Mouse (Mus musculus): ENCODE data around the gene Rps6kc1.

Rps6kc1 gene

DNA sequence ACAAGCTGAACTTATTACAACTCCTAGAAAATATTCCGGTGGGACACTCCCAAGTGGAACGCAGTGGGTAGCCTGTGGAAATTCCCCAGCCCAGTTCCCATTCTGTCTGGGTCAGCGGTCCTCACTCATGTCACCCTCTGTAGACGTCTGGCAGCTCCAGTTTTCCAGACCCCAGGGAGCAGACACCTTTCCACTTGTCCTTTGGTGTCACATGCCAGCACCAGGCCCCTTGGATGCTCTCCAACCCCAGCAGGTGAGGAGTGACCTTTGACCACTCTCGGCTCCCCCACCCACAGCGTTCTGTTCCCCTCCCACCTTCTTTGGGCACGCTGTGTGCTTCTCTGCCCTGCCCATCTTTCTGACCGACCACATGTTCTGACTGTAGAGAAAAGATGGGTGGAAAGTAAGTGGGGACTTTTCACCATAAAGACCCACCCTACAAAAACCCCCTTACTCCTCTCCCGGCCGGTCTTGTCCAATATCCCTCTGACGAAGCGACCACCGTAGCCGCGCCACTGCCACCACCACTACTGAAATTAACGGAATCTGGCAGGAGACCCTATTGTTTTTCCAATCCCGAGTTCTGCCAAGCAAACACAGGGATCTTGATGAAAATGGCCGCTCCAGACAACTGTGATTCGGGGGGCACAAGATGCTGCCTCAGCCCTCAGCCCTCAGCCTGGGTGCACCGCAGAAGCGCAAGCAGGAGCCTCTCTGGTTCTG is 246.6 kb downstream of the Rps6kc1 start:
- no peak for DNase-seq

DNA sequence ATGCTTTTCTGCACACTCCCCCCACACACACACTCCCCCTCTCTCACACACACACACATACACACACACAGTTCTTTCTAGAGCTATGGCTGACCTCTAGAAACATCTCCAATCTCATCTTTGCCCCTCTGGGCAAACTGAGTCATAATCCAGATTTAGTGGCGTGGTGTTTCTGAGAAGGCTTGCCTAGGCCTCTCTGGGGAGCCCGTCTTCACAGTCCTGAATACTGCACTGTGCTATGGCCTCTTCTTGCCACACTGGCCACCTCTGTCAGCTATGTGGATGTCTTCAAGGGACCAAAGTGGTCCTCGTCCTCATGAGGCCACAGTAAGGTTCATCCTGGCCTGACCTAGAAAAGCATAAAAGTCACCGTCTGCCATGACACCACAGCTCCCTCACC is 247.6 kb downstream of the Rps6kc1 start:
- no peak for DNase-seq

DNA sequence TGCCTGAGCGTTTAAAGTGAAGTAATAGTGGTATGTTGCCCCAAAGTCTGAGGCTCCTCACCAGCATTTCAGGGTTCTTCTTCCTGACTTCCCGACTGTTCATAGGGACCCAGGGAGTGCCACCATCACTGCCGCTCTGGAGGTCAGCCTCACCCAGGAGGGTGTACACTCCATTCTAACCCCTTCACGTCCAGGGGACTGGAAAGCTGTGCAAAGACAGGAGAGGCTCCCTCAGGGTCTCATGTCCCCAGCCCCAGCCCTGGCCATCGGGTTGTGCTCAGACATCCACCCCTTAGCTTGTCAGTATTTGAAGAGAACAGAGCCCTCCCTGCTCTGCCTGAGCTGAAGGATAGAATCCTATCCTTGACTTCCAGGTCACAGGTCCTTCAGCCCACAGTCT is 248.8 kb downstream of the Rps6kc1 start:
- no peak for DNase-seq

DNA sequence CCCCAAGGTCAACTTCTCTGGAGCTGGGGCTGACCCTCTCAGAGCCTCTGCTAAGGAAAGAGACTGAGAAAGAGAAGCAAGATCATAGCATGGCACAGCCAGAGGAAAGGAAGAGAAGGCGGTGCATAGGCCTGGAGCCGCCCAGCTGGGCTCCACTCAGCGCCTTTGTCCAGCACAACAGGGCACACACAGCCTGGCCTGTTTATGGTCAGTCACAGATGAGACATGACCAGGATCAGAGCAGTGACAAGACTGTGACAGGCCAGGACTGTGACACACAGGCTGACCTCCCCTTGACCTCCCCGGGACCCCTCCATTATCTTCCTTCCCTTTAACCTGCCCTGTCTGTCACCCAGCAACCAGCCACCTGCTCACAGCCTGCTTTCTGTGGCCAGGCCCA is 249.8 kb downstream of the Rps6kc1 start:
- DNase-seq: no peak

DNA sequence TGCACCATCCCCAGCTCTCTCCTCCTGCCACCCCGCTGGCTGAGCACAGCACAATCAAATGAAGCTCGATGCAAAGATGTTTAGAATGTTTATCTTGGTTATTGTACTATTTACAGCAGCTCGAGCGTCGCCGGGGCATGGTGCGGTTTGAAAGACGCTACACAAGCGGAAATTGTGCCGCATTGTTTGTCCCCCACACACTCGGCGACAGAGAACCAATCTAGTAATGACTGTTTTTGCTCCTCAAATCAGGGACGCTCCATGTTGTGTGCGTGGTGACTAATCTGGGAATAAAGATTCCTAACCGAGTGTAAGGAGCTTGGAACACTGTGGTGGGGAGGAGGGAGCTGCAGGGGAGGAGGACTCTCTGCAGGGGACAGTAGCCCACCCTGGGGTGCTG is 250.3 kb downstream of the Rps6kc1 start:
- DNase-seq: no peak

DNA sequence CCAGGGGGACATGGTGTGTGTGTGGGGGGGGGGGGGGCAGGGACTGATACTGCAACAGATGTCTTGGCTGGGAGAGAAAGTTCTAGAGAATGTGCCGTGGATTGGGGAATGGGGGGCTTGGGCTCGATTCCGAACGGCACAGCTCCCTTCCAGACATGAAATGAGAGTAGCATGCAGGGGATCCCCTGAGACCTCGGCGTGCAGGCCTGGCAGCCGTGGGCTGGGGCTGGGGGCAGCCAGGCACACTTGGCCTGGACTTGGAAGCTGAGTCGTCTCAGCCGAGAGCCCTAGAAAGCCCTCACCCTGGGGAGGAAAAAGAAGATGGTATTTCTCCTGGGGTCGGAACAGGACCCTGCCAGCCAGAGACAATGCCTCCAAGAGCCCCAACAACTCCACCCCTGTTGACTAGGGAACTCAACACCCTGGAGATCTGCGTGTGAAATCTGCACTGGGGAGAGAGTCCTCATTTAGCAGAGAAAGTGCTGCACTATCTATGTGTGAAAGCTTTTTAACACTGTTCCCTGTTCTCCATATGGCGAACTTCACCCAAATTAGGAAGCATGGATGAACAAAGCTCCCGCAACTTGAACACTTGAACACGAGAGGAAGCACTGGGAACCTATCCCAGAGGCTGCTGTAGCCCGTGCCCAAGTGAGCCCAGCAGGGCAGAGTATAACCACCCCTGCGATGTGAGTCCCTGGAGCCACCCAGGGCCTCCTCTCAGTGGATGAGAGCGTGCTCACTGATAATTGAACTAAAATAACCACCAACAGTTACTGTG is 251.7 kb downstream of the Rps6kc1 start:
- no peak for DNase-seq

DNA sequence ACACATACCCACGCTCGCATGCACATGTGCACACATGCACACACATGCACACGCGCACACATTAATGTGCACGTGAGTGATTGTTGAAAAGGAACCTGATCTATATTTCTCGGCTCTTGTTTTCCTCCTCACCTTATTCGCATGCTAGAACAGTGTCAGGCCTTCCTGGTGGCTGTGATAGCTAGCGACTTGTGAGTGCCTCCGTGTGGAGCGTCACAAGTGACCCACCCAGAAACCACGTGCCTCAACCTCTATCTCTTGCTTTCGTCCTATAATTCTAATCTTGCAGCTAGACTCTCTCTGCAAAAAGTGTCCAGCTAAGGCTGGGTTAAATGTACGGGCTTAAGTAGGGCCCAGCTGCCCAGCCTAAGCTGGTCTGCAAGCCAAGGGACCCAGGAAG is 253.3 kb downstream of the Rps6kc1 start:
- DNase-seq: no peak

DNA sequence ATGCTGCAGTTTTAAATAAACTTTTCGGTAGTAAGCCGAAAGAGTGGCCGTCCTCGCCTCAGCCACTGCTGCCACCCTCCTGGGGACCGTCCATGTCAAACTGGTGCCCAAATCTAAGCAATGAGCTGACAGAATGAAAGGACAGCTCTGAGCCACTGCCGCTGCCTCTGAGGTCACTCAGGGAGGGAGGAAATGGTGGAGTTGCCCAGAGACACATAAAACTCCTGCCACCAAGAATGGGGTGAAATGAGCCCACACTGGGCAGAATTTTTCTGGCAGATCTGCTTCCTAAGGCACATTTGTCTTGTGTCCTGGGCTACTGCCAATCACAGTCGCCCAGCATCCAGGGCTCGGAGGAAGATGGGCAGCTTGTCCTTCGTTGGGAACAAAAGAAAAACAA is 255.5 kb downstream of the Rps6kc1 start:
- peak; percentile 12 for DNase-seq

DNA sequence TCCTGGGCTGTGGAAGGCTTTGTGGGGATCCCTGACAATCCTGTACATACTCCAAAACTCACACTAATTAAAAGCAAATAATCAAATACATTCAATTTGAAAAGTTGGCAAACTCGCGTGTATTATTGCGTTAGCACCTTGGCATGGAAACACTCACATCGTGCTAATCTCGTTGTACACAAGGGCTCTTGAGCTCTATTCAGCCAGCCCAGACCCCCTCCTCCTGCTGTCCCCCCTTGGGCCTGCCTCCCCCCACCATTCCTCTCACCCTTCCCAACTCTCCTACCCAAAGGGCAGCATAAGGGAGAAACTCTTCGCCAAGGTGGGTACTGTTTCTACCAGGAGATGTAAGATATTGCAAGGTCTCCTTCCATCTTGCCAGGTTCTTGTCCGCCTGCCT is 255.9 kb downstream of the Rps6kc1 start:
- DNase-seq: no peak

DNA sequence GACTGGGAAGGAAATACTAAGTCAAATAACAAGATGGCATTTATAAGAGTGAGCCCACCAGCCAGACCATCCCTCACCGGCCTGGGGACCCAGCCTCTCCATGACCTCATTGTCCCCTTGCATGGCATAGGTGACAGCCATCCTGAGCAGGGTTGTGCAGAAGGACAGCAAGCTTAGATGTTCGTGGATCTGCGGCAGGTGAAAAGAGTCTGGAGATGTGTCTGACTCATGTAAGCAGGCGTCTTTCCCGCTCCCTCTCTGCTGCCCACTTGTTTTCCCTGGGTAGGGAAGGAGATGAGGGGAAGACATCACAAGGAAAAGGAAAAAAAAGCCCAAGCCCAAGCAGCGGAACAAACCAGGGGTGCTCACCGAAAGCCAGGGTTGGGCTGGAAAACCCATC is 256.5 kb downstream of the Rps6kc1 start:
- no peak for DNase-seq

DNA sequence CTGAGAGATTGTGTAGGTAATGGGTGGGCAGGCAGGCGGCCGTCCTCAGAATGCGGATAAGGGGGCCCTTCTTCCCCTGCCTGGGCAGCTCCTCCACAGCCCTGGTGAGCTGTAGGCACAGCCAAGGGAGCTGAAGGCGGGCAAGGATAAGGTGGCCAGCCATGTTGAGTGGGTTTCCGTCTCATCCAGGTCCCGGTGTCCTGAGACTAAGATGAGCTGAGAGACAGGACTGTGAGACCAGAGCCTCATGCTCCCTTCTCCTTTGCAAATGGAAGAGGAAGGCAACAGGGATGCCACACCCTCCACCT is 256.9 kb downstream of the Rps6kc1 start:
- no peak for DNase-seq

DNA sequence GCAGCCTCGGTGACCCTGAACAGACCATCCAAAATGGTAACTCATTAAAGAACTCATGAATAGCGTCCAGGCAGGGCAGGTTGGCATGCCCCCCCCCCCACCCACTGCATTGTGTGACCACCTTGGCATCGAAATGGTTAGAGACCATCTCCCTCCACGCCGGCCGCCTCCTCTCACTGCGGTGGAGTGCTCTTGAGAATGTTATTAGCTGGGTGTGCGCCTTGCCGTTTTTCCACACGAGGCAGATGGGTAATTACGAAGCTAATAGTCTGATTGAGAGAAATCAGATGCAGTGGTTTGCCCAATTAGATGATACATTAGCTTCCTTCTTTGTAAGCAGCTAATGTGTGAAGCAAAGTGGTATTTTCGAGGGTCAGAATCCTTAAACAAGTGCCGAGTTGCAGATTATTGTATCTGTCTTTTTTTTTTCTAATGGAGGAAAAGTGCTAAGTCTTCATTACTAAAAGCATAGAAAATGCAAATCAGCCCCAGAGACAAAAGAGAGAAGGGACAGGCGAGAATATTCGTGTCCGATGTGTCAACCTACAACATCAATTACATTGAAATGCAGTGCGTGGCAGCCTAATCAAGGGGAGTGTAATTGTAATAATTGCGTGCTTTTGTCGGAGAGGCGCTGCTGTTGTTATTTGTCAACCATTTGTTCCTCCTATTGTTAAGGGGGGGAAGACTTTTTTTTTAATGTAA is 257.4 kb downstream of the Rps6kc1 start:
- no peak for DNase-seq

DNA sequence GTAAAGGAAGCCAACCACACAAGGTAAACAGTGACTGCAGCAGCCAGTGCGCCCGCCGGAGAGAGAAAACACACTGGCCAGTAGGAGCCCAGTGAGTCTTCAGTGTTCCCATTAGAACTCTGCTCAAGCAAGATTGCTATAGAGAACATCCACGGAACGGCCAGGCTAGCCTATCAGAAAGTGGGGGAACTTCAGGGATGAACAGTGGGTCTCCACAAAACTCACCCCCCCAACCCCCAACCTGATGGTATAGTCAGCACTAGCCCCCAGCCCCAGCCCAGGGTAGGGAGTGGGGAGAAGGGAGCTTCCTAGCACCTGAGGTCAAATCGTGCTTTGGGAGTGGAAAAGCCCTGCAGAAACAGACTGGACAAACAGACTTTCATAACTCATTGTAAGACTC is 258.5 kb downstream of the Rps6kc1 start:
- no peak for DNase-seq

Data from cerebellum, adult 11-12 months (tissue).